Mouse (Mus musculus) left cerebral cortex, adult 2 months (tissue): ENCODE results near the gene Cmip. TPM values are rescaled to one million over a fixed set of nuclear protein-coding genes. Genes with fewer than 3 reads are reported as not detected.

Source experiments
- DNase-seq, 2 experiments: peaks; one replicate each; pipeline ENCODE4 v3.0.0; 2021 to 2022; ENCODE audit warnings: low spot score in 2 of 2, mixed read lengths in 1 of 2; ENCODE audit errors: extremely low spot score in 1 of 2
- H3K27ac ChIP-seq: fragments of 200-600 bp; 2 replicates; pipeline ENCODE4 v1.8.1; 2022
- H3K4me3 ChIP-seq: fragments of 200-600 bp; 2 replicates; pipeline ENCODE4 v1.8.1; 2022
- CTCF ChIP-seq: fragments of 200-600 bp; IDR thresholded peaks from 2 replicates; pipeline ENCODE4 v1.8.1; 2022; ENCODE audit warnings: antibody characterized with exemption, mild to moderate bottlenecking, moderate library complexity
- intact Hi-C: fragments of 180-260 bp; cut with DNase I; formaldehyde crosslinking; loops from one replicate; pipeline ENCODE4 v1.15.1; 2025
- total RNA-seq, 2 experiments: library from RNA; stranded (reverse); gene quantifications; 2 replicates each; pipeline ENCODE4 v1.2.3; 2021

The Cmip gene
- total RNA-seq, 2 experiments from 2014 or later, result 339 to 342 TPM

DNA sequence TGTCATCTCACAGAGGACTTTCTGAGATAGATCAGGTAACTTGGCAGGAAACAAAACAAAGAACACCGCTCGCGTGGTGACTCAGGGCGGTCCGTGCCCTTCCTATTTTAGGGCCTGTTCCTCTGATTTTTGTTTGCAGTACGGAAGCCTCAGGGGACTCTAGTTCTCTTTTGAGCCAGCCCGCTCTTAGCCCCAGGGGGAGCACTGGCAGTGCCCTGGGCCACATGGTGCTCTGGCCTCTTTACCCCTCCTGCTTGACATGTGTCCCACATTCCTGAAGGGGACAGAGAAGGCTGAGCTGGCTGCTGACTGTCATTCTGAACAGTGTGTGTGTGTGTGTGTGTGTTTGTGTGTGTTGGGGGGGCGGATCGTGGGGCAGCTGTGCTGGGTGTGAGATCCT lies 46.8 kb downstream of the Cmip start:
- intact Hi-C loops, result no loop called here
- Histone ChIP-seq H3K27ac (no peak overlapping the region), H3K4me3 (no peak overlapping the region)
- TF ChIP-seq CTCF, result no peak
- no peak for DNase-seq

DNA sequence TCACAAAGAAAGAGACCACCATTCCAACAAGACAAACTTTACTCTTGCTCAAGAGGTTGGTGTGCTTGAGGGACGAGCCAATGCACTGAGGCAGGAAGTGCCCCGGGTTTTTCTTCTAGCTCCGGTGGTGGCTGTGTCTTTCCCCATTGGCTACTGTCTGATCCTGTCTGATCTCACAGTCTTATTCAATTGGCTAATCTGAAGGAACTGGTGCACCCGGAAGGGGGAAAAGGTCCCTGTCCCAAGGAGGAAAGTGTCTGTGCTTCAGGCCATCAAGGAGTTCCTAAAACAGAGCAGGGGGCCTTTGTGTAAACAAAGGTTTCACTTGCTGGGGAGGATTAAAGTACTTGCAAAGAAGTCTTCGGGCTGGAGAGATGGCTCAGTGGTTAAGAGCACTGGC lies 48.5 kb downstream of the Cmip start:
- no peak for DNase-seq
- no peak overlapping the region for H3K4me3 ChIP-seq
- intact Hi-C loops, result no loop called here
- TF ChIP-seq CTCF, result no peak
- no peak overlapping the region for H3K27ac ChIP-seq

DNA sequence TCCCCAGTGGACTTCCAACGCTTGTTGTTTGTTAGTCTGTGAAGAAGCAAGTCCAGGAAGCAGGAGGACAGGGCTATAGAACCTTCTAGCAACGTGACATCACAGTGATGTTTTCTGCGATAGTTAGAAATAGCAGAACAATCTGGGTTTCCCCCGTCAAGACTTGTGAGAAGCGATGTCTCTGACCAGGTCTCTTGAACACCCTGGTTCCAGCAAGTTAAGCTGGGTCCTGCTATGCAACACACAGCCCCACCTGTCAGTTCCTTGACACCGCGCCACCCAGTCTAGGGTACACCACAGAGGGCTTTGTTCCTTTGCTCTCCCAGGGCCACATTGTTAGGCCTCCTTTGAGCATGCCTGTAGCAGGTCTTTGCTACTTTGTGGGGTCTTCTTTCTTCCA lies 49.9 kb downstream of the Cmip start:
- TF ChIP-seq CTCF, result no peak
- intact Hi-C loops, result no loop called here
- no peak overlapping the region for H3K27ac ChIP-seq

DNA sequence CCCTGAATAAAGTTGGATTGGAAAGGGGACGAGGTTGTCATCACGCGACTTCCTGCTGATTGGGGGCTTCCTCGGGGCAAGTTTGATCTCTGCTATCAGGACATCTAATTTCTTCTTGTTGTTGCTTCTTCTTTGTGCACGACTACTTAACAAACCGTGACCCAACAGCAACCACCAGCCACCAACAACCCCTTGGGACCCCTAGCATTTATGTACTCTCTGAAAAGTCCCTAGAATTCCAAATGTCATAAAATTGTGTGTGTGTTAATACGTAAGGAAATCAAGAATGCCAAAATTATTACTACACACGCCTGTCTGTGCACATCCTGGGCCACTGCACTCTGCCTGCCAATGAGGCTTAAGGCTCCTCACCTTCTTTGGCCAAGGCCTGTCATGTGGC lies 50.4 kb downstream of the Cmip start:
- no peak for DNase-seq
- no peak for TF ChIP-seq CTCF
- intact Hi-C loops, result no loop called here
- Histone ChIP-seq H3K4me3 (no peak overlapping the region), H3K27ac (no peak overlapping the region)

More for the DNA sequence above, 49.9 kb downstream of the Cmip start:
- no peak overlapping the region for H3K4me3 ChIP-seq
- DNase-seq, result no peak

DNA sequence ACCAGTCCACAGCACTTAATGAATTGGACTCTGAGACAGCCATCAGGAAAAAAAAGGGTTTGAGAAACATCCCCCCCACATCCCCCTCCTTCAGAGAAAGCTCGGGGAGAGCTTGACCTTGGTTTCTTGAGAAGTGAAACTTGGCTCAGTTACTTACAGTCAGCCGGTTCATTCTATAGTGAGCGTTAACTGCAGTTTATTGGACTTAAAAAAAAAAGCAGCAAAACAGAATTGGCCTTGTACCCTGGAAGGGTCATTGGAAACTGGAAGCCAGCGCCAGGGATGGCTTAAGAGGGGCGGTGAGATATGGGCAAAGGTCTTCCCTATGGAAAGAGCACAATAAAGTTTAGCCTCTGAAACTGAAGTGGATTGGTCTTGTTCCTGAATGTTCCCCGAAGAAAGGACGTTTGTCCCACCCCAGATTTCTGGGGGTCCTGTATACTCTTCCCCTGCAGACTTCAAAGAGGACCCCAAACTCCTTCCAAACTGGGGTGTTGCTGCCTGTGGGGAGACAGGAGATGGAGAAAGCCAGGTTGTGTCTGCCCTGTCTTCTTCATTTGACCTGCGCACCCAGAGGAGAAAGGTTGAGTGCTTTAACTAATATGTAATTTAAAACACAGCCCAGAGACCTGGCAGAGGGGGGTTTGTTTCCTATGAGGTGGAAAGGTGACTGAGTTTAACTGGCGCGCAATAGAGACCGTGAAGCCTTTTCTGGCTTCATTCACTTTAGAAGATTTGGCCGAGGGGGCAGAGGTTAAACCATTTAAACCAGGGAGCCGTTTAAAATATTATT lies 51.6 kb downstream of the Cmip start:
- Histone ChIP-seq H3K27ac (no peak overlapping the region), H3K4me3 (no peak overlapping the region)
- TF ChIP-seq CTCF, result no peak
- intact Hi-C loops, result no loop called here
- no peak for DNase-seq

DNA sequence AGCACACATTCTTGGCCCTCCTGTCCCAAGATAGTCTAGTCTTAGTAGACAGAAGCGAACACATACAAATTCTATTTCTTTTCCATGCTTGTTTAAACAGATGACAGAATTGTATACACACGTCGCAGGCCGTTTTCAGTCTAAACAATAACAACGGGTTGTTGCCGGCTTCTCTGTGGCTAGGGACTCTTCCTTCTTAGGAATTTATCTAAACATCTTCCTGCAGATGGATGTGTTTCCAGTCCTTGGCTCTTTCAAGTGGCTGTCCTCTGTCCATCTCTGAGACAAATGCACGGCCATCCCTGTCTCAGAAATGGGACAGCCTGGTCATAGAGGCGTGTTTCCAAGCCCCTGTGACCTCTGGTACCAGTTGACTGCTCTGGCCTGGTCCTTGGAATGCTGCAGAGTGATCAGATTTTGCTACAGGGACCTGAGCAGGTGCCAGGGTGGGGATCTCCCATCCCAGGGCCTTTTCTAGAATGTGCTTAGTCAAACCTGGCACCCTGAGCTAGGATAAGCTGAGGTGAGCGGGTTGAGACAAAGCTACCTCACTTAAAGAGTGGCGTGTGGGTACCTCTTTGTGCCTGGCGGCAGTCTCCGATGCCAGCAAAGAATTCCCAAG lies 52.9 kb downstream of the Cmip start:
- no peak overlapping the region for H3K27ac ChIP-seq
- no peak for DNase-seq

DNA sequence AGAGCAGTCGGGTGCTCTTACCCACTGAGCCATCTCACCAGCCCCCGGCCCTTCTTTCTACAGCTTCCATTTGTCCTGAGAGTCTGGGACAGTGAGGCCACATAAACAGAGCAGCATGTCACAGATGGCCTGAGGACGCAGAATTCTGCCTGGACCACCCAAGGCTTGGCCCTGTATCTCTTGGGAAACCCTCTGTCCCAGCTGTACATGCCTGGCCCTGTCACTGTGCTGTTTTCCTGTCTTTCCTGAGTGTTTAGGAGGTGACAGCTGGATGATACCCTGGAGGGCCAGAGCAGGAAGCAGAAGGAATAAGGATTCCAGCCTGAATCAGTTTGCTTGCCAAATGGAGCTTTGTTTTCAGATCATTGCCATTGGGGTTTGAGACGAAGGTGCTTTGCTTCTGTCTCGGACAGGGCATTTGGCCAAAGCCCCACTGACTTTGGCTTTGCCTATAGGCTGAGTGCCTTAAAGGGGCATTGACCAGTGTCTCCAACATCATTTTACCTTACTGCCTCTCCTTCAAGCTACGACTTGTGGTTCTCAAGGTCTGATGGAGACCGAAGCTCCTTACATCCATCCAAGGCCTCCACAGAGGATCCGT lies 54.2 kb downstream of the Cmip start:
- intact Hi-C loops, result no loop called here
- Histone ChIP-seq H3K27ac (no peak overlapping the region), H3K4me3 (no peak overlapping the region)
- no peak for TF ChIP-seq CTCF
- DNase-seq, result no peak

More for the DNA sequence above, 52.9 kb downstream of the Cmip start:
- no peak for TF ChIP-seq CTCF
- H3K4me3 ChIP-seq, result no peak overlapping the region
- intact Hi-C loops, result no loop called here

DNA sequence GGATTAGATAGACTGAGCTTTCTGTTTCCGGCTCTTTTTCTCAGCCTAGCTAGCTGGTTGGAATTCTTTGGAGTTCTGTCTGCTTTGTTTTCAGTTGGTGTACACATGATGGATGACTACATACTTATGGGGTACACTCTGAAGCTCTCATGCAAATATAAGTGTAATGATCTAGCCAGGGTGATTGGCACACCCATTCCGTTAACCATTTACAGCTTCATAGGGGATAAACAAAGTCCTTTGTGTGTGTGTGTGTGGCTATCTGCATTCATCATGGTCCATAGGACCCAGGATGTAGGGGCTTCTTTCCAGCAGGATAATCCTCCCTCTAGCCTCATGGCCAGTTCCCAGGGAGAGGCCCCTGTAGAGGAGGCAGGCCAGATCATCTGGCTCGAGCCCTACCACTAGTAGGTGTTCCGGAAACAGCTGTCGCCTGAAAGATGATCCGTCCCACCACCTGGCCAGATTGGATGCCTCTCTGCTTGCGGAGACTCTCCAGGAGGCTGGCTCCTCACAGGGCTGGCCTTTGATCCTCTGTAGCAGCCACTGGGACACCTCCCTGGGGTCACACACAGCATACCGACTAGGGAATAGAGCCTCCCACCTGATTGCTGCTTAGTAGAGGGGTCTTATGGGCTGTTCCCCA lies 57.6 kb downstream of the Cmip start:
- TF ChIP-seq CTCF, result no peak
- Histone ChIP-seq H3K4me3 (no peak overlapping the region), H3K27ac (no peak overlapping the region)
- DNase-seq, result no peak
- intact Hi-C loops, result no loop called here

DNA sequence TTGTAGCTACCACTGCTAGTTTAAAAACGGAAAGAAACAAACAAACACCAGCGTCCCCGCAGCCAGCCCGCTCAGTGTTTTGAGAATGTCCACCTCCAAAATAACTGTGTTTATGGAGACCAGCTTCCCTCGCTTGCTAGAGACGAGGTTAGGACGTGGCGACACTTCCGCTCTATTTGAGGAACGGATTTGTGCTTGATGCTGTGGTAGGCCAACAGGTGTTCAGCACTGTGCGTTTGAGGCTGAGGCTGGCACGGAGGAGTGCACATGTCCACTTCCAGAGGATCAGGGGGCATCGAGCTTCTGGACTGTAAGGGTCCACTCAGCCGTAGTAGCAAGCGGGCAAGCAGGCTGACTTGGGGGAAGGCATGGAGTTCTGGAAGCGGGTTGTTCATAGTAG lies 58.9 kb downstream of the Cmip start:
- Histone ChIP-seq H3K27ac (no peak overlapping the region), H3K4me3 (no peak overlapping the region)
- no peak for TF ChIP-seq CTCF
- intact Hi-C loops, result no loop called here
- DNase-seq, result no peak

DNA sequence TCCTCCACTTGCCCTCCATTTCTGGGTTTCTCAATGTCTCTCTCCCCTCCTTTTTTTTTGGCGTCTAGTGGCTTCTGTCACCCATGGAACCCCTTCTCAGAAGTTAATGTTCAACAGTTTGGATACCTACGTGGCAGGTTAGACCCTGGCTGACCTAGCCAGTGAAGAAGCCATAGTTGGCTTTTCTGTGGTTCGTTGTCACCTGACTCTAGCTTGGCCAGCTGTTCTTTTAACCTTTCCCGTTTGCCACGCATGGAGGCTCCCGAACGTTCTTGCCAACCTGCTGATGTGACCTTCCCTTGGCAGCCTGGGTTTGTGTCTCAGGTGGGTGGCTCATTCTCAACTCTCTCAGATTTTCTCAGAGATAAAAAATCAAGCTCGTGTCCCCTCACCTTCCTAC lies 60.6 kb downstream of the Cmip start:
- H3K27ac ChIP-seq, result no peak overlapping the region
- intact Hi-C loops, result no loop called here
- no peak for TF ChIP-seq CTCF
- H3K4me3 ChIP-seq, result no peak overlapping the region
- DNase-seq, result no peak

DNA sequence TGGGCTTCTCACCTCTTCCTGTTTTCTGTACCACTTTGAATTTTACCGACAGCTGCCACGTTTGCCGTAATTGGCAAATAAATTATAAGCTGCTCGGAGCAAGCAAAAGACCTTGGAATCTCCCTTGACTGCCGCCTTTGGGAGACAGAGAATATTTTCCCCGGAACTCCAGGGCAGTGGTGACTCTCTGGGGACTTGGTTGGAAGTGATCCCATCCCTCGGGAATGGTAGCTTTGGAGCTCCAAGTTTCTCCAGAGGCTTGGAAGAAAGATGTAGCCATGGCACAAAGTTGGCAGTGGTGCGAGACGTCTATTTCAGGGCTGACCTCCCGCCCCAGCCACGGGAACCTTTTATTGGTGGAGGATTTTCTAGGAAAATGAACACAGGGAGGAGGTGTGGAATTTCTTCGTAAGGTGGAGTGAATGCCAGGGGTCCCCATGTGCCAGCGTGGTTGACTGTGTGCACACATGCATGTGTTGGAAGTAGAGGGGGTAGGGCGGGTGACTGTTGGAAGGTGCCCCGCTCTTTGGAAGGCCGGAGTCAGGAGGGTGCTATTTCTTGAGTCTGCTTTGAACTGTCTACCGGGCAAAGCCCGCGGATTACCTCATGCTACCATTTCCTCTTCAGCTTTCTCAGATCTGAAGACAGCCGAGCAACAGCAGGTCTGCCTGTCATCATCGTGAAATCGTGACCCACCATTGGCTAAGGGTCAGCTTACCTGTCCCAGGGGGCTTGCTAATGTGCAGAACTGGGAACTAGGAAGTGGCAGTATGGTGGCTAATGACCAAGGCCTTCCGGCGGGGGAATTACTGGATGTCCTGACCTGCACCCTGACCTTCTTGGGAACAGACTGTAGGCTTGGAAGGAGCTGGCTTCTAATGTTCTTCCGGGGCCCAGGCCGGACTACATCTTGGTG lies 62.3 kb downstream of the Cmip start:
- H3K27ac ChIP-seq, result no peak overlapping the region
- no peak overlapping the region for H3K4me3 ChIP-seq
- DNase-seq, result no peak
- intact Hi-C loops, result no loop called here
- TF ChIP-seq CTCF, result no peak
